Mouse (Mus musculus) adrenal gland, postnatal 25 days (tissue): ENCODE results near the gene Ggps1. TPM values are rescaled to one million over a fixed set of nuclear protein-coding genes. Genes with fewer than 3 reads are reported as not detected.

Experiments used
- DNase-seq: peaks from one replicate; pipeline ENCODE4 v3.0.0; 2021; ENCODE audit warnings: mixed read lengths
- long read RNA-seq: library from polyadenylated mRNA; stranded (forward); transcript quantifications from one replicate; pipeline ENCODE4 v2.0.0, GENCODE M21; 2021
- total RNA-seq: library from RNA; stranded (reverse); gene quantifications from 2 replicates; pipeline ENCODE4 v1.2.3, GENCODE M21; 2021

Gene Ggps1
- 38.0 and 40.1 TPM in 2 replicates for total RNA-seq
- long read RNA-seq, full-length matches to known transcripts = 8 of 14 reads
- long read RNA-seq, partial matches to known transcripts = 2 of 14 reads
- long read RNA-seq, other reads (novel, unspliced or antisense) = 4 of 14 reads

- DNase-seq = peak; percentile 94
Measured at GRCm38 (mm10) chr13:14063013-14063941, at the start of gene Ggps1, which contains the start of gene Arid4b. Gene Ggps1, minus strand, starts transcription at chr13:14063488. Gene Arid4b, plus strand, starts transcription at chr13:14063232.

GRCm38 (mm10) chr13:14111146-14111545 is 47.9 kb upstream of the Ggps1 start:
- no peak for DNase-seq

- DNase-seq = no peak
Measured at GRCm38 (mm10) chr13:14110154-14110873, 47.0 kb upstream of the Ggps1 start.

GRCm38 (mm10) chr13:14103026-14103425 is 39.7 kb upstream of the Ggps1 start:
- DNase-seq = no peak

DNA sequence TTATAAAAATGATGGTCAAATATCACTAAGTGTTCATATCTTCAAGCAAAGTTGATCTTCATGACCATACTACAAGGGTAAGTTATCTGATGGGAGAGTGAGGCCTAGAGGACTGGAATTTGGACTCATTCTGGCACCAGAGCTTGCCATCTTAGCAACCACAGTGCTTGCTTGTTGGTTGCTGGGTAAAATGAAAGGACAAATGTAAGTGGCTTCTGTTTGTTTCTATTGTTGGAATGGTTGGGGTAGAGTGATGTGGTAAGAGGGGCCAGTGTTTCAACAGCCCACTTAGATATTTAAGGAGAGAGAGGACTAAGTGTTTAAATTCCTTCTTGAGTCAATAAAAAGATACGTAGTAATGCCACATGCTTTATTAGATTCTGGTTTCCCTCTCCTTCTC is 25.4 kb upstream of the Ggps1 start:
- no peak for DNase-seq

DNA sequence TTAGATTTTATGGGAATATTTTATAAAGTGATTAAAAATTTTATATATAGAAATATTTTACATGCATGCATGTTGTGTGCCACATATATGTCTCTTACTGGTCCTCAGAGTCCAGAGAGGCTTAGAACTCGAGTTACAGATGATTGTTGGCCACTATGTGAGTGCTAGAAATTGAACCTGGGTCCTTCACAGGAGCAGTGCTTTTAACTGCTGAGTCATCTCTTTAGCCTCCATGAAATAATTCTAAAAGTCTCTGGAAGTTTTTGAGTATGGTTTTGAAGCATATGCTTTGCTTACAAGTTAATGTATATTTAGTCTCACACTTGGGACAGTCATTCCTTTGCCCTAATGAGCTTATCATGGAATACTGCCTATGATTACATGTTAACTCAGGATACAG is 12.0 kb upstream of the Ggps1 start:
- no peak for DNase-seq

- DNase-seq = no peak
Measured at GRCm38 (mm10) chr13:14074371-14074770, 11.1 kb upstream of the Ggps1 start.

DNA sequence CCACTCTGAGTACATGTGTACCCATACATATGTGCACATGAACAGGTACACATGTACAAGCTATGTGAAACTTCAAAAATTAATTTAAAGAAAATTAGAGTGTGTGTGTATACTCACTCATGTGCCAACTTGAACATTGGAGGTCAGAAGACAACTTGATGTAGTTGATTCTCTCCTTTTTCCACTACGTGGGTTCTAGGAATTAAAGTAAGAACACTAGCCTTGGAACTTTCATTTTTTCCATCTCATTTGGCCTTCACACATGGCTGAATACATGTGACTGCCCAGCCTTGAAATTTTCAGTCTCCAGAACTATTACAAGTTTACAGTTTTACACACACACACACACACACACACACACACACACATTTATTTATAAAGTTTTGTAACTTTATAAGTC is 6.0 kb upstream of the Ggps1 start:
- DNase-seq = no peak

- no peak for DNase-seq
Measured at GRCm38 (mm10) chr13:14068035-14068434, 4.7 kb upstream of the Ggps1 start.

DNA sequence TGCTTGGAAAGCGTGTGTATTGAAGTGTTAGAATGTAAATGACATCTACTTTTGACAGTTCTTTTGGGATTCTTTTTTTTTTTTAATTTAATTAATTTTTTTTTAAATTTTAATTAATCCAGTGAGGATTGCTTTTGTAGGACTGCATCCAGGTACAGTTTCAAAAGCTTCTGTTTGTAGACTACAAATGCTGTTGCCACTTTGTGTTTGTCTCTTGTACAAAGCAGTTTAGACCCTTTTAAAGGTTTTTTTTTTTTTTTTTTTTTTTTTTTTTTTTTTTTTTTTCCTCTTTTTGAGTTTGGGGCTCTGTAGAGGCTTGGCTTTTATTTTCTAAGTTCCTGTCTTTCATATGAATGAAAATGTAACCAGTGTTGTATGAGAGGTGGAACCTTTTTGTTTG is 2.4 kb upstream of the Ggps1 start:
- no peak for DNase-seq

DNA sequence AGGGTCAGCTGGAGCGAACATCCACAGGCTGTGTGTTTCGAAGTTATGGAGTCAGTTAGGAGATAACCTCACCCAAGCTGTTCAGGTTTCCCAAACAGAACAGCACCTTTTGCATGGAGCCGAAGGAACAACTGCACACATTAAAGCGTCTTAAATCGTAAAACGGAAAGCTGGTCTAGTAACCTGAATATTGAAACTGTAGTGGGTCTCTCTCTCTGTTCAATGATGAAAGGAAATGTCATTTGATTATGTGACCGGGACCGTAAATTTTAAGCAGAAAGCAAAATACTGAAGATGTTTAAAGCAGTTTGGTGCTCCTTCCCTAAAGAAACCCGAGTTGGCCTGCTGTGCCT is 1.7 kb upstream of the Ggps1 start:
- no peak for DNase-seq

- peak; percentile 31 for DNase-seq
Measured at GRCm38 (mm10) chr13:14064341-14065027, 1.2 kb upstream of the Ggps1 start.

- no peak for DNase-seq
Measured at GRCm38 (mm10) chr13:14063942-14064271, 619 bp upstream of the Ggps1 start.

DNA sequence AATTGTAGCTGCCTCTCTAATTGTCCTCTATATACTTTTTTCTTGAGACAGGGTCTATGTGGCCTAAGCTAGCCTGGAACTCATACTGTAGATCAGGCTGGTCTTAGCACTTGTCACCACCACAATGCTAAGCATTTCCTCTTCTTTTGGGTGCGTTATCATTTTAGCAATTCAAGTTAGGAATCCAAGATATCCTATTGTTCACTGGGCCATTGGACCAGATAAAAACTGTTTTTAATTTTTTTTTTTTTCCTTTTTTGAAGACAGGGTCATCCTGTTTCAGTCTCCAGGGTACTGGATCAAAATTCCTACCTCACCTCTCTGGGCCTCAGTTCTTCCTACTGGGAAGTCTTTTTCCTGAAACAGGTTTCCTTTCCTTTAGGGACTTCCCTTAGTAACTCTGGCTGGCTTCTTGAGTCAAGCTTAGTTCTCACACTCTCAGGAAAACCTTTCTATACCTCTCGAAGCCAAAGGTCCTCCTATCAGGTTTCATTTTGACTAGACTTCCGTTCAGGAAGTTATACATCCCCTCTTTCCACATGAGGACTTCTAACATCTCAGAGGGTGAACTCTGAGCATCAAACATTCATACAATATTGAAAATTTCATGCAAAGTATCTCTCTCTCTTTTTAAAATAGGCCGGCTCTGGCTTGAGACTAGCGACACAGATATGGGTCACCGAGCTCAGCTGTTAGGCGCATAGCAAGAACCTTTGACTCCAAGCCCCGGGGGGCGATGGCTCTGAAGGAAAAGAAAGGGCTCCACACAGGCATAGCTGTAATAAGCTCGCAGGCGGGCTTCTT is 877 bp downstream of the Ggps1 start:
- DNase-seq = no peak

- DNase-seq = no peak
Measured at GRCm38 (mm10) chr13:14059582-14059981, 3.7 kb downstream of the Ggps1 start.

DNA sequence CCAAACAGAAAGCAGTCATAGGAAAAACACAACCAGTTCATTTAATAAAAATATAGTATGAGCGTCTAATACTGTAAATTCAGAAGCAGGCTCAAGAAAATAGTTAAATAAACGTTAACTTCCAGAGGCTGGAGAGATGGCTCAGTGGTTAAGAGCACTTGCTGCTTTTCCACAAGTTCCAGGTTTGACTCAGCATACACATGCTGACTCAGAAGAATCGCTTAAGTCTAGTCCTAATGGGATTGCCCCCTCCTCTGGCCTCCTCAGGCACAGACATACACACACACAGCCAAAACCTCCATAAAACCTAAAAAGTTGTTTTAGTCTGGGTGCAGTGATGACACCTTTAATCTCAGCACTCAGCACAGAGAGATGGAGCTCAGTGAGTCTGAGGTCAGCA is 6.5 kb downstream of the Ggps1 start:
- no peak for DNase-seq

- no peak for DNase-seq
Measured at GRCm38 (mm10) chr13:14049878-14050277, 13.4 kb downstream of the Ggps1 start.

DNA sequence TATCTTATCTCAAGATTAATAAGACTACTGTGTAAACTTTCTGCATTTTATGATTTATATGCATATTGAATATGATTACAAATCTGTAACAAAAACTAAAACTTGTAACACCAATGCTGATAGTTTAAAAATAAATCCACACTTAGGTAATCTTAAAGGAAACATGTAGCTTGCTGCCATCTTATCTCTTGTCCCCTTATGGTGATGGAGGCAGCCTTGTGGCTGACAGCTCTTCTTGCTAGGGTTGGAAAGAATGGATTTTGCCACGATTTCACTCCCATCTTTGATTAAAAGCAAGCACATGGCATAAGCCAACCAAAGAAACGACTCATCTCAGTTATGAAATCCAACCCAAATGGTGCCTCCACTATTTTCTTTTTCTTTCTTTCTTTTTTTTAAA is 18.8 kb downstream of the Ggps1 start:
- DNase-seq = no peak

DNA sequence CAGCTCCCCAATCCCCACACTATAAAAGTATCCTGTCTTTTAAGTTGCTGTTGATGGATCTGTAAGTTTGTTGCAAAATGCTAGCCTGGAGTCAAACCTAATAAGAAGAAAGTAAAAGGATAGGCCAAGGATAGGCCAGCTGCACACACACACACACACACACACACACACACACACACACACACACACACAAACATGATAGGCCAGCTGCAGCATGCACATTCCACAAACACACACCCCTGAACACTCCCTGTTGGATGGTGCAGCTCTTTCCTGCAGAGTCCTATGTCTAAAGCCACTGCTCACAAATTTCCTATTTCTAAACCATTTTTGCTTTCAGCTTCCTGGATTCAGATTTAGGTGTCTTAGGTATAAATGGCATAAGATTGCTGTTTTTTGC is 19.4 kb downstream of the Ggps1 start:
- no peak for DNase-seq

DNA sequence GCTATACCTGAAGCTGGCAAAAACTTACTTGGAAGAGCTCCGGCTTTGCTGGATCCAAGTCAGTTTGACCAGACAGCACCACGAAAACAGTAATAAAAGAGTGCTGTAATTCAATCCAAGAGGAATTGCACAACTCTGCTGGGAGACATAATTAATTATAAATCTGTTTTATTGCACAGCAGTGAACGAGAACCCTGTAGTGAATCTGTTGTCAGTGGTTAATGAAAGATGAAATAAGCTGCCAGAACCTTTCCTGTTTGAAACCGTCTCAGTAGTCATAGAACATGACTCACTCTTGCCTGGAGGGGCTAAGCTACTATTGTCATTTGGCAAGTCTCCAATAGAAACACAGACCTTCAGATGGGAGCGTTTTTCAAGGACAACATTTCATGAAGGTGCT is 23.1 kb downstream of the Ggps1 start:
- DNase-seq = no peak

- peak; percentile 89 for DNase-seq
Measured at GRCm38 (mm10) chr13:14039292-14039965, 23.9 kb downstream of the Ggps1 start, which contains the start of gene Tbce. Gene Tbce, minus strand, starts transcription at chr13:14039638.
